Mouse (Mus musculus) MEL (cell line): ENCODE results near the gene Asb4. TPM values are rescaled to one million over a fixed set of nuclear protein-coding genes. Genes with fewer than 3 reads are reported as not detected.
A peak's percentile ranks its signal among the peaks of the same experiment; 100 is the strongest.

Source experiments
- DNase-seq: peaks from one replicate; pipeline ENCODE4 v3.0.0; 2011; ENCODE audit warnings: low read depth, low spot score
- H3K27ac ChIP-seq: 2 replicates; pipeline ENCODE4 v1.5.1; 2012; ENCODE audit warnings: low read depth, mild to moderate bottlenecking, control low read depth, low read length, moderate library complexity; ENCODE audit not compliant: control insufficient read depth
- H3K27me3 ChIP-seq, 2 experiments: fragments of 150-350 bp in 1 of 2; sonication (generic) in 1 of 2; 2 replicates each; pipeline ENCODE4 v1.6.1; 2012; ENCODE audit warnings: low read length in 2 of 2, mild to moderate bottlenecking in 2 of 2, improper control_type of control experiment in 1 of 2, moderate library complexity in 1 of 2; ENCODE audit not compliant: insufficient read depth in 2 of 2, control insufficient read depth in 1 of 2
- H3K36me3 ChIP-seq, 2 experiments: 2 replicates each; pipeline ENCODE4 v1.6.1; 2012 to 2014; ENCODE audit warnings: low read length in 2 of 2, improper control_type of control experiment in 1 of 2, inconsistent platforms in 1 of 2, mild to moderate bottlenecking in 1 of 2; ENCODE audit not compliant: insufficient read depth in 2 of 2, control insufficient read depth in 1 of 2
- H3K4me1 ChIP-seq, 2 experiments: fragments of 150-350 bp in 1 of 2; sonication (generic) in 1 of 2; 2 replicates each; pipeline ENCODE4 v1.6.1; 2012; ENCODE audit warnings: low read length in 2 of 2, improper control_type of control experiment in 1 of 2, mild to moderate bottlenecking in 1 of 2; ENCODE audit not compliant: insufficient read depth in 2 of 2, control insufficient read depth in 1 of 2
- H3K4me3 ChIP-seq, 2 experiments: fragments of 150-350 bp in 1 of 2; sonication (generic) in 1 of 2; 2 replicates each; pipeline ENCODE4 v1.5.1; 2012; ENCODE audit warnings: low read depth in 2 of 2, low read length in 2 of 2, mild to moderate bottlenecking in 2 of 2, moderate library complexity in 2 of 2, control low read depth in 1 of 2, improper control_type of control experiment in 1 of 2; ENCODE audit not compliant: control insufficient read depth in 1 of 2, insufficient read depth in 1 of 2
- H3K79me2 ChIP-seq: 2 replicates; pipeline ENCODE4 v1.6.1; 2012; ENCODE audit warnings: mild to moderate bottlenecking, low read length, moderate library complexity; ENCODE audit not compliant: control insufficient read depth, poor library complexity, insufficient read depth
- H3K9ac ChIP-seq: 2 replicates; pipeline ENCODE4 v1.6.1; 2012; ENCODE audit warnings: low read depth, mild to moderate bottlenecking, control low read depth, low read length, moderate library complexity; ENCODE audit not compliant: control insufficient read depth, poor library complexity, severe bottlenecking
- H3K9me3 ChIP-seq: fragments of 150-350 bp; sonication (generic); replicated peaks from 2 replicates; pipeline ENCODE4 v1.6.1; 2012; ENCODE audit warnings: mild to moderate bottlenecking, low read length, improper control_type of control experiment, moderate library complexity; ENCODE audit not compliant: insufficient read depth
- BHLHE40 ChIP-seq: IDR thresholded peaks from 2 replicates; pipeline ENCODE4 v1.6.1; 2012; ENCODE audit warnings: low read depth, mild to moderate bottlenecking, inconsistent platforms, low read length, improper control_type of control experiment, borderline replicate concordance
- CHD1 ChIP-seq: IDR thresholded peaks from 2 replicates; pipeline ENCODE4 v1.6.1; 2012; ENCODE audit warnings: low read depth, mild to moderate bottlenecking, inconsistent platforms, low read length, improper control_type of control experiment
- CHD2 ChIP-seq: IDR thresholded peaks from 2 replicates; pipeline ENCODE4 v1.6.1; 2011; ENCODE audit warnings: low read length, improper control_type of control experiment
- CTCF ChIP-seq, 3 experiments: IDR thresholded peaks in 2 of 3; conservative IDR thresholded peaks in 1 of 3; 2 replicates each; pipeline ENCODE4 v1.5.1; 2011 to 2012; ENCODE audit warnings: low read length in 3 of 3, low read depth in 2 of 3, mild to moderate bottlenecking in 2 of 3, improper control_type of control experiment in 1 of 3, inconsistent platforms in 1 of 3, mixed read lengths in 1 of 3, moderate library complexity in 1 of 3; ENCODE audit not compliant: control insufficient read depth in 1 of 3, insufficient read depth in 1 of 3, poor library complexity in 1 of 3, severe bottlenecking in 1 of 3
- ELF1 ChIP-seq: IDR thresholded peaks from 2 replicates; pipeline ENCODE4 v1.6.1; 2014; ENCODE audit warnings: low read depth, mild to moderate bottlenecking, inconsistent platforms, low read length, improper control_type of control experiment, moderate library complexity
- EP300 ChIP-seq, 2 experiments: IDR thresholded peaks; 2 replicates each; pipeline ENCODE4 v1.6.1; 2011; ENCODE audit warnings: improper control_type of control experiment in 2 of 2, low read length in 2 of 2, low read depth in 1 of 2, mild to moderate bottlenecking in 1 of 2
- ETS1 ChIP-seq: IDR thresholded peaks from 2 replicates; pipeline ENCODE4 v1.6.1; 2012; ENCODE audit warnings: low read depth, mild to moderate bottlenecking, inconsistent platforms, low read length, improper control_type of control experiment, moderate library complexity
- GATA1 ChIP-seq: IDR thresholded peaks from 2 replicates; pipeline ENCODE4 v1.6.1; 2011; ENCODE audit warnings: low read depth, low read length, improper control_type of control experiment
- HCFC1 ChIP-seq: IDR thresholded peaks from 2 replicates; pipeline ENCODE4 v1.6.1; 2012; ENCODE audit warnings: low read depth, mild to moderate bottlenecking, inconsistent platforms, low read length, improper control_type of control experiment, moderate library complexity
- KAT2A ChIP-seq: conservative IDR thresholded peaks from 2 replicates; pipeline ENCODE4 v1.6.1; 2012; ENCODE audit warnings: low read depth, low read length, improper control_type of control experiment, inconsistent platforms
- MAFK ChIP-seq: IDR thresholded peaks from 2 replicates; pipeline ENCODE4 v1.6.1; 2011; ENCODE audit warnings: low read depth, mild to moderate bottlenecking, low read length, improper control_type of control experiment, borderline replicate concordance
- MAZ ChIP-seq: IDR thresholded peaks from 2 replicates; pipeline ENCODE4 v1.6.1; 2012; ENCODE audit warnings: low read depth, mild to moderate bottlenecking, inconsistent platforms, low read length, improper control_type of control experiment
- MEF2A ChIP-seq: IDR thresholded peaks from 2 replicates; pipeline ENCODE4 v1.6.1; 2014; ENCODE audit warnings: low read depth, mild to moderate bottlenecking, inconsistent platforms, low read length, improper control_type of control experiment; ENCODE audit not compliant: poor library complexity, insufficient replicate concordance, severe bottlenecking; ENCODE audit errors: extremely low read depth
- NELFE ChIP-seq: IDR thresholded peaks from 2 replicates; pipeline ENCODE4 v1.6.1; 2011; ENCODE audit warnings: low read depth, low read length, improper control_type of control experiment
- NRF1 ChIP-seq: IDR thresholded peaks from 2 replicates; pipeline ENCODE4 v1.6.1; 2014; ENCODE audit warnings: low read depth, mild to moderate bottlenecking, inconsistent platforms, low read length, improper control_type of control experiment, moderate library complexity; ENCODE audit not compliant: poor library complexity, insufficient read depth, severe bottlenecking
- POLR2A ChIP-seq, 2 experiments: IDR thresholded peaks; 2 replicates each; pipeline ENCODE4 v1.6.1; 2011 to 2012; ENCODE audit warnings: low read length in 2 of 2, mild to moderate bottlenecking in 2 of 2, control low read depth in 1 of 2, improper control_type of control experiment in 1 of 2, low read depth in 1 of 2, moderate library complexity in 1 of 2; ENCODE audit not compliant: control insufficient read depth in 1 of 2, insufficient read depth in 1 of 2, poor library complexity in 1 of 2
- POLR2AphosphoS2 ChIP-seq: IDR thresholded peaks from 2 replicates; pipeline ENCODE4 v1.6.1; 2011; ENCODE audit warnings: low read length, improper control_type of control experiment
- POLR2AphosphoS5 ChIP-seq: IDR thresholded peaks from 2 replicates; pipeline ENCODE4 v1.6.1; 2012; ENCODE audit warnings: low read depth, borderline replicate concordance, mild to moderate bottlenecking, inconsistent platforms, low read length, moderate library complexity, mixed read lengths
- RAD21 ChIP-seq: IDR thresholded peaks from 2 replicates; pipeline ENCODE4 v1.6.1; 2011; ENCODE audit warnings: mild to moderate bottlenecking, low read depth, low read length, improper control_type of control experiment
- SIN3A ChIP-seq: IDR thresholded peaks from 2 replicates; pipeline ENCODE4 v1.6.1; 2012; ENCODE audit warnings: low read length, improper control_type of control experiment, inconsistent platforms
- SMC3 ChIP-seq: IDR thresholded peaks from 2 replicates; pipeline ENCODE4 v1.6.1; 2011; ENCODE audit warnings: low read depth, low read length, improper control_type of control experiment
- TAL1 ChIP-seq: IDR thresholded peaks from 2 replicates; pipeline ENCODE4 v1.6.1; 2012; ENCODE audit warnings: mild to moderate bottlenecking, inconsistent platforms, low read length, moderate library complexity, mixed read lengths
- TBP ChIP-seq: IDR thresholded peaks from 2 replicates; pipeline ENCODE4 v1.8.0; 2011; ENCODE audit warnings: low read depth, low read length, improper control_type of control experiment
- TCF12 ChIP-seq: IDR thresholded peaks from 2 replicates; pipeline ENCODE4 v1.6.1; 2014; ENCODE audit warnings: low read depth, mild to moderate bottlenecking, inconsistent platforms, low read length, improper control_type of control experiment, moderate library complexity
- USF1 ChIP-seq: IDR thresholded peaks from 2 replicates; pipeline ENCODE4 v1.6.1; 2014; ENCODE audit warnings: low read depth, mild to moderate bottlenecking, inconsistent platforms, low read length, improper control_type of control experiment, moderate library complexity
- USF2 ChIP-seq, 2 experiments: IDR thresholded peaks; 2 replicates each; pipeline ENCODE4 v1.6.1; 2011 to 2012; ENCODE audit warnings: improper control_type of control experiment in 2 of 2, low read length in 2 of 2, borderline replicate concordance in 1 of 2, inconsistent platforms in 1 of 2, low read depth in 1 of 2, mild to moderate bottlenecking in 1 of 2; ENCODE audit not compliant: insufficient read depth in 1 of 2
- ZC3H11A ChIP-seq: IDR thresholded peaks from 2 replicates; pipeline ENCODE4 v1.6.1; 2012; ENCODE audit warnings: low read depth, mild to moderate bottlenecking, inconsistent platforms, low read length, improper control_type of control experiment
- ZKSCAN1 ChIP-seq: IDR thresholded peaks from 2 replicates; pipeline ENCODE4 v1.6.1; 2012; ENCODE audit warnings: low read depth, mild to moderate bottlenecking, inconsistent platforms, low read length, improper control_type of control experiment, moderate library complexity
- ZMIZ1 ChIP-seq: IDR thresholded peaks from 2 replicates; pipeline ENCODE4 v1.6.1; 2012; ENCODE audit warnings: low read depth, mild to moderate bottlenecking, inconsistent platforms, low read length, improper control_type of control experiment, moderate library complexity
- ZNF384 ChIP-seq: IDR thresholded peaks from 2 replicates; pipeline ENCODE4 v1.6.1; 2012; ENCODE audit warnings: low read depth, mild to moderate bottlenecking, inconsistent platforms, low read length, improper control_type of control experiment
- polyA plus RNA-seq, 2 experiments: library from polyadenylated mRNA; stranded (reverse) in 1 of 2; unstranded in 1 of 2; fragments of >175 nt in 1 of 2; fragments of >200 nt in 1 of 2; gene quantifications; 2 replicates each; pipeline versions ENCODE4 v1.2.1 to v1.2.4; 2012; ENCODE audit warnings: low replicate concordance in 2 of 2, low read depth in 1 of 2; ENCODE audit not compliant: insufficient read length in 2 of 2, insufficient read depth in 1 of 2, missing spikeins in 1 of 2
- total RNA-seq: library from RNA; depleted of rRNA; stranded (reverse); fragments of 300-350 nt; gene quantifications from 2 replicates; pipeline ENCODE4 v1.2.3, GENCODE M21; 2012

Gene Asb4
- total and polyA plus RNA-seq, 3 experiments = not detected

GRCm38 (mm10) chr6:5384178-5384490 is 948 bp downstream of the Asb4 start:
- no peaks in the 10 kb centered on the region for H3K9me3 ChIP-seq
- no peaks in the 10 kb centered on the region for H3K4me1 ChIP-seq
- peak; percentile 78 for DNase-seq
- 0 out of 2 replicates have a peak, but pooled peaks have one; percentile 11 for TF ChIP-seq ELF1
- TF ChIP-seq EP300 (IDR thresholded peaks at IDR 0.05; ENCODE audit: low read depth in 1 of 2, low read length in 2 of 2) = no peak
- no peak for TF ChIP-seq TAL1
- peak; percentile 71 to 86 (median 75) for TF ChIP-seq CTCF (IDR thresholded peaks at IDR 0.05 in 2 of 3, conservative IDR thresholded peaks at IDR 0.05 in 1 of 3; ENCODE audit: control insufficient read depth in 1 of 3, insufficient read depth in 1 of 3, low read depth in 2 of 3, low read length in 3 of 3, poor library complexity in 1 of 3, severe bottlenecking in 1 of 3)
- TF ChIP-seq CHD1 = no peak
- TF ChIP-seq NELFE = no peak
- no peak for TF ChIP-seq POLR2AphosphoS2
- TF ChIP-seq KAT2A = no peak
- TF ChIP-seq USF1 = no peak
- TF ChIP-seq RAD21 = peak; percentile 97
- TF ChIP-seq MEF2A = no peak
- no peak for TF ChIP-seq HCFC1
- no peak for TF ChIP-seq SIN3A
- TF ChIP-seq POLR2A (IDR thresholded peaks at IDR 0.05; ENCODE audit: control insufficient read depth in 1 of 2, insufficient read depth in 1 of 2, low read depth in 1 of 2, low read length in 2 of 2, poor library complexity in 1 of 2) = no peak
- no peak for TF ChIP-seq ETS1
- no peak for TF ChIP-seq MAZ
- TF ChIP-seq BHLHE40 = no peak
- TF ChIP-seq ZC3H11A = peak; percentile 83
- TF ChIP-seq SMC3 = peak; percentile 88
- no peak for TF ChIP-seq TBP
- TF ChIP-seq POLR2AphosphoS5 = no peak
- no peak for TF ChIP-seq CHD2
- peak; percentile 82 for TF ChIP-seq ZNF384
- TF ChIP-seq GATA1 = no peak
- TF ChIP-seq USF2 (IDR thresholded peaks at IDR 0.05; ENCODE audit: borderline replicate concordance in 1 of 2, insufficient read depth in 1 of 2, low read depth in 1 of 2, low read length in 2 of 2) = no peak
- no peak for TF ChIP-seq ZKSCAN1
- no peak for TF ChIP-seq TCF12
- no peak for TF ChIP-seq NRF1
- TF ChIP-seq MAFK = no peak
- TF ChIP-seq ZMIZ1 = no peak
- H3K36me3 ChIP-seq = no peaks in the 10 kb centered on the region
- H3K27me3 ChIP-seq = peaks cover under 1 to 5% of the 10 kb centered on the region in 2 experiments; a peak in 3 of 4 replicates
- H3K79me2 ChIP-seq = no peaks in the 10 kb centered on the region
- H3K9ac ChIP-seq = no peak overlapping the region
- H3K4me3 ChIP-seq = no peak overlapping the region
- H3K27ac ChIP-seq = no peak overlapping the region
